Mouse (Mus musculus): Measurements from ENCODE around the gene Rab6b. TPM values are rescaled to one million over a fixed set of nuclear protein-coding genes. Genes with fewer than 3 reads are reported as not detected.
"Not testable (repeated sequence)": the region's sequence is repeated elsewhere in the genome, so short reads cannot be mapped to it uniquely, and the experiment has no call there.

Gene Rab6b
- polyA plus RNA-seq, 1 experiment from 2014 or later = 2.3 TPM

- not testable (repeated sequence) for H3K27ac ChIP-seq; H3K4me1 ChIP-seq; H3K27me3 ChIP-seq (ENCODE audit: insufficient read depth, poor library complexity, severe bottlenecking); H3K9me3 ChIP-seq; DNase-seq (ENCODE audit: low spot score); H3K36me3 ChIP-seq; H3K4me3 ChIP-seq
- 84% methylated on average over 7 of the region's 7 CpGs for WGBS
Observed at GRCm38 (mm10) chr9:103155158-103155557, 43.6 kb downstream of the Rab6b start.

- 69% methylated on average over 15 of the region's 15 CpGs for WGBS
- H3K4me3 ChIP-seq = no peak overlapping the region
Observed at GRCm38 (mm10) chr9:103163806-103164205, 52.2 kb downstream of the Rab6b start.

GRCm38 (mm10) chr9:103168046-103168445, 56.5 kb downstream of the Rab6b start:
- Histone ChIP-seq H3K27me3 (ENCODE audit: insufficient read depth, poor library complexity, severe bottlenecking) (peaks cover 25% of the 10 kb centered on the region), H3K4me3 (no peak overlapping the region), H3K9me3 (no peaks in the 10 kb centered on the region), H3K36me3 (no peaks in the 10 kb centered on the region), H3K4me1 (peaks cover 11% of the 10 kb centered on the region), H3K27ac (no peak overlapping the region)
- no peak for DNase-seq (ENCODE audit: low spot score)
- WGBS = 74% methylated on average over 6 of the region's 6 CpGs

More at GRCm38 (mm10) chr9:103163806-103164205, 52.2 kb downstream of the Rab6b start:
- peaks cover 20% of the 10 kb centered on the region for H3K27me3 ChIP-seq (ENCODE audit: insufficient read depth, poor library complexity, severe bottlenecking)
- no peaks in the 10 kb centered on the region for H3K36me3 ChIP-seq
- no peaks in the 10 kb centered on the region for H3K9me3 ChIP-seq
- peaks cover under 1% of the 10 kb centered on the region; the same call in 1 of the 2 replicates for H3K4me1 ChIP-seq
- no peak overlapping the region for H3K27ac ChIP-seq
- DNase-seq (ENCODE audit: low spot score) = no peak

GRCm38 (mm10) chr9:103168771-103169170, 57.2 kb downstream of the Rab6b start:
- H3K4me1 ChIP-seq = peaks cover 11% of the 10 kb centered on the region
- H3K4me3 ChIP-seq = no peak overlapping the region
- no peak for DNase-seq (ENCODE audit: low spot score)
- no peaks in the 10 kb centered on the region for H3K9me3 ChIP-seq
- 49% methylated on average over 7 of the region's 7 CpGs for WGBS
- no peak overlapping the region for H3K27ac ChIP-seq
- H3K36me3 ChIP-seq = no peaks in the 10 kb centered on the region
- peaks cover 24% of the 10 kb centered on the region for H3K27me3 ChIP-seq (ENCODE audit: insufficient read depth, poor library complexity, severe bottlenecking)

- WGBS = 57% methylated on average over 6 of the region's 6 CpGs
- no peaks in the 10 kb centered on the region for H3K36me3 ChIP-seq
- peaks cover 4% of the 10 kb centered on the region for H3K4me1 ChIP-seq
- no peak overlapping the region for H3K4me3 ChIP-seq
- H3K27me3 ChIP-seq (ENCODE audit: insufficient read depth, poor library complexity, severe bottlenecking) = 0 out of 2 replicates have a peak, but pooled peaks cover 14% of the 10 kb centered on the region
- no peak for DNase-seq (ENCODE audit: low spot score)
- no peaks in the 10 kb centered on the region for H3K9me3 ChIP-seq
- H3K27ac ChIP-seq = no peak overlapping the region
Observed at GRCm38 (mm10) chr9:103174771-103175519, 63.4 kb downstream of the Rab6b start.

GRCm38 (mm10) chr9:103175692-103176091, 64.1 kb downstream of the Rab6b start:
- WGBS = 95% methylated on average over 7 of the region's 7 CpGs
- H3K27me3 ChIP-seq (ENCODE audit: insufficient read depth, poor library complexity, severe bottlenecking) = 0 out of 2 replicates have a peak, but pooled peaks cover 12% of the 10 kb centered on the region
- no peaks in the 10 kb centered on the region for H3K9me3 ChIP-seq
- no peak for DNase-seq (ENCODE audit: low spot score)
- H3K4me1 ChIP-seq = peaks cover 11% of the 10 kb centered on the region
- H3K27ac ChIP-seq = no peak overlapping the region
- H3K36me3 ChIP-seq = no peaks in the 10 kb centered on the region
- no peak overlapping the region for H3K4me3 ChIP-seq

GRCm38 (mm10) chr9:103180303-103180702, 68.7 kb downstream of the Rab6b start:
- peak overlapping the region; percentile 64 for H3K4me3 ChIP-seq
- H3K9me3 ChIP-seq = no peaks in the 10 kb centered on the region
- 70% methylated on average over 3 of the region's 3 CpGs for WGBS
- H3K27ac ChIP-seq = peak overlapping the region; percentile 90
- H3K27me3 ChIP-seq (ENCODE audit: insufficient read depth, poor library complexity, severe bottlenecking) = 0 out of 2 replicates have a peak, but pooled peaks cover 4% of the 10 kb centered on the region
- no peak for DNase-seq (ENCODE audit: low spot score)
- peaks cover 13% of the 10 kb centered on the region for H3K4me1 ChIP-seq
- no peaks in the 10 kb centered on the region for H3K36me3 ChIP-seq

GRCm38 (mm10) chr9:103180807-103181565, 69.4 kb downstream of the Rab6b start:
- DNase-seq (ENCODE audit: low spot score) = peak; percentile 94
- Histone ChIP-seq H3K27me3 (ENCODE audit: insufficient read depth, poor library complexity, severe bottlenecking) (0 out of 2 replicates have a peak, but pooled peaks cover 4% of the 10 kb centered on the region), H3K36me3 (no peaks in the 10 kb centered on the region), H3K4me3 (peak overlapping the region; percentile 64), H3K9me3 (no peaks in the 10 kb centered on the region), H3K27ac (peak overlapping the region; percentile 90), H3K4me1 (peaks cover 13% of the 10 kb centered on the region)
- WGBS = 1% methylated on average over 20 of the region's 20 CpGs

- H3K27me3 ChIP-seq (ENCODE audit: insufficient read depth, poor library complexity, severe bottlenecking) = 0 out of 2 replicates have a peak, but pooled peaks cover 4% of the 10 kb centered on the region
- H3K4me1 ChIP-seq = peaks cover 13% of the 10 kb centered on the region
- H3K4me3 ChIP-seq = no peak overlapping the region
- 88% methylated on average over 8 of the region's 8 CpGs for WGBS
- DNase-seq (ENCODE audit: low spot score) = no peak
- no peaks in the 10 kb centered on the region for H3K9me3 ChIP-seq
- no peaks in the 10 kb centered on the region for H3K36me3 ChIP-seq
- H3K27ac ChIP-seq = peak overlapping the region; percentile 56; the same call in 1 of the 2 replicates
Observed at GRCm38 (mm10) chr9:103181886-103182285, 70.3 kb downstream of the Rab6b start.

- 61% methylated on average over 4 of the region's 4 CpGs for WGBS
- Histone ChIP-seq H3K27me3 (ENCODE audit: insufficient read depth, poor library complexity, severe bottlenecking) (0 out of 2 replicates have a peak, but pooled peaks cover under 1% of the 10 kb centered on the region), H3K4me3 (no peak overlapping the region)
Observed at GRCm38 (mm10) chr9:103184855-103185254, 73.3 kb downstream of the Rab6b start.

GRCm38 (mm10) chr9:103185946-103186345, 74.4 kb downstream of the Rab6b start:
- no peak for DNase-seq (ENCODE audit: low spot score)
- Histone ChIP-seq H3K36me3 (peaks cover 35% of the 10 kb centered on the region), H3K4me3 (no peak overlapping the region), H3K9me3 (no peaks in the 10 kb centered on the region), H3K27me3 (ENCODE audit: insufficient read depth, poor library complexity, severe bottlenecking) (no peaks in the 10 kb centered on the region), H3K27ac (no peak overlapping the region), H3K4me1 (peaks cover 3% of the 10 kb centered on the region; the same call in 1 of the 2 replicates)
- 85% methylated on average over 8 of the region's 8 CpGs for WGBS

More at GRCm38 (mm10) chr9:103184855-103185254, 73.3 kb downstream of the Rab6b start:
- Histone ChIP-seq H3K4me1 (peaks cover 14% of the 10 kb centered on the region), H3K9me3 (no peaks in the 10 kb centered on the region), H3K36me3 (peaks cover 24% of the 10 kb centered on the region), H3K27ac (no peak overlapping the region)
- no peak for DNase-seq (ENCODE audit: low spot score)

- H3K9me3 ChIP-seq = no peaks in the 10 kb centered on the region
- whole genome bisulfite sequencing = 72% methylated on average over 9 of the region's 9 CpGs
- peaks cover 43% of the 10 kb centered on the region for H3K36me3 ChIP-seq
- no peak for DNase-seq (ENCODE audit: low spot score)
- H3K4me1 ChIP-seq = peaks cover 3% of the 10 kb centered on the region; the same call in 1 of the 2 replicates
- H3K4me3 ChIP-seq = no peak overlapping the region
- no peaks in the 10 kb centered on the region for H3K27me3 ChIP-seq (ENCODE audit: insufficient read depth, poor library complexity, severe bottlenecking)
- no peak overlapping the region for H3K27ac ChIP-seq
Observed at GRCm38 (mm10) chr9:103186747-103187146, 75.2 kb downstream of the Rab6b start.

GRCm38 (mm10) chr9:103188416-103188815, 76.8 kb downstream of the Rab6b start:
- WGBS = 92% methylated on average over 4 of the region's 4 CpGs
- Histone ChIP-seq H3K4me3 (no peak overlapping the region), H3K36me3 (peaks cover 60% of the 10 kb centered on the region), H3K4me1 (peaks cover 3% of the 10 kb centered on the region; the same call in 1 of the 2 replicates), H3K27ac (no peak overlapping the region), H3K27me3 (ENCODE audit: insufficient read depth, poor library complexity, severe bottlenecking) (no peaks in the 10 kb centered on the region), H3K9me3 (no peaks in the 10 kb centered on the region)
- DNase-seq (ENCODE audit: low spot score) = no peak

Data from heart, embryonic 10.5 days (tissue).